Mouse (Mus musculus): ENCODE measurements around the gene Lemd2.

- TF ChIP-seq CTCF (IDR thresholded peaks at IDR 0.05; ENCODE audit: low read depth, low read length) (no peak), GATA1 (IDR thresholded peaks at IDR 0.05; ENCODE audit: borderline replicate concordance, low read length) (no peak), GATA2 (IDR thresholded peaks at IDR 0.05; ENCODE audit: borderline replicate concordance, low read depth, low read length) (no peak), POLR2AphosphoS5 (IDR thresholded peaks at IDR 0.05; ENCODE audit: insufficient replicate concordance, low read depth, low read length) (no peak)
Observed at GRCm38 (mm10) chr17:27178427-27179177, 25.7 kb downstream of the Lemd2 start.
